Mouse (Mus musculus) cerebellum, adult 2 months (tissue): ENCODE data around the gene Ift81. TPM values are rescaled to one million over a fixed set of nuclear protein-coding genes. Genes with fewer than 3 reads are reported as not detected.

Experiments used
- DNase-seq, 2 experiments: peaks; one replicate each; pipeline ENCODE4 v3.0.0; 2021
- H3K27ac ChIP-seq: fragments of 200-500 bp; 2 replicates; pipeline ENCODE4 v1.5.1; 2012; ENCODE audit warnings: low read length, control low read depth, inconsistent platforms; ENCODE audit not compliant: insufficient read depth
- H3K27me3 ChIP-seq: fragments of 200-500 bp; 2 replicates; pipeline ENCODE4 v1.6.1; 2012; ENCODE audit warnings: inconsistent platforms, mild to moderate bottlenecking, low read length, moderate library complexity; ENCODE audit not compliant: control insufficient read depth, insufficient read depth
- H3K4me1 ChIP-seq: fragments of 200-500 bp; 2 replicates; pipeline ENCODE4 v1.6.1; 2011; ENCODE audit warnings: low read length; ENCODE audit not compliant: control insufficient read depth, insufficient read depth
- H3K4me3 ChIP-seq: fragments of 200-500 bp; replicated peaks from 2 replicates; pipeline ENCODE3; 2011; ENCODE audit warnings: mild to moderate bottlenecking, low read depth, low read length, control low read depth; ENCODE audit not compliant: insufficient read depth
- CTCF ChIP-seq: fragments of 200-500 bp; IDR thresholded peaks from 2 replicates; pipeline ENCODE4 v1.5.1; 2011; ENCODE audit warnings: low read depth, mild to moderate bottlenecking, control low read depth, low read length, moderate library complexity, borderline replicate concordance; ENCODE audit not compliant: insufficient read depth
- POLR2A ChIP-seq: fragments of 200-500 bp; IDR thresholded peaks from 2 replicates; pipeline ENCODE4 v1.6.1; 2011; ENCODE audit warnings: low read length, control low read depth, borderline replicate concordance; ENCODE audit not compliant: insufficient read depth
- WGBS: fragments of 180-500 bp; shearing (Covaris S2); methylation state at CpG from one replicate; pipeline ENCODE4 v1.1.7; 2018; 5-methylcytosine and 5-hydroxymethylcytosine counted together
- polyA plus RNA-seq: library from polyadenylated mRNA; depleted of rRNA; stranded (reverse); fragments of >200 nt; gene quantifications from 2 replicates; pipeline ENCODE4 v1.2.3, GENCODE M21; 2012

The Ift81 gene
- polyA plus RNA-seq, 1 experiment, result 20.4 TPM

DNA sequence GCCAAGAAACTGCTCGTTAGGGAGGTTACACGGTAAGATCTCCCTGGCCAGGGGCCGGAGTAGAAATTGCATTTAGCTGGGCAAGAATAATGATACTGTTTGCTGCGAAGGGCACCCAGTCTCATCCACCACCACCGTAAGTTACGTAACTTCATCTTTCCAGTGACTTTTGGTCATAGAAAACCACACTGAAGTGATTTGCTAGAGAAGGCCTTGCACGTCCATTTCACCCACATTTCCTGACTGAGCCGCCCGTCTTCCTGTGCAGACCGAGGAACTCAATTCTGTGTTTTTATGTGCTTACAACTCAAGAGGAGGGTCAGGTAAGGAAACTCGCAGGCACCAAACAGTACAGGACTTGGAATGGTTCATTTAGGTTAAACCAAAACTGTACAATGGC, 76.2 kb downstream of the Ift81 start:
- H3K4me3 ChIP-seq, result no peak overlapping the region
- WGBS, result 96% methylated on average over 11 of the region's 11 CpGs
- H3K4me1 ChIP-seq, result no peaks in the 10 kb centered on the region
- H3K27ac ChIP-seq, result no peak overlapping the region
- TF ChIP-seq CTCF, result no peak
- TF ChIP-seq POLR2A, result no peak
- DNase-seq, result no peak
- H3K27me3 ChIP-seq, result no peaks in the 10 kb centered on the region

DNA sequence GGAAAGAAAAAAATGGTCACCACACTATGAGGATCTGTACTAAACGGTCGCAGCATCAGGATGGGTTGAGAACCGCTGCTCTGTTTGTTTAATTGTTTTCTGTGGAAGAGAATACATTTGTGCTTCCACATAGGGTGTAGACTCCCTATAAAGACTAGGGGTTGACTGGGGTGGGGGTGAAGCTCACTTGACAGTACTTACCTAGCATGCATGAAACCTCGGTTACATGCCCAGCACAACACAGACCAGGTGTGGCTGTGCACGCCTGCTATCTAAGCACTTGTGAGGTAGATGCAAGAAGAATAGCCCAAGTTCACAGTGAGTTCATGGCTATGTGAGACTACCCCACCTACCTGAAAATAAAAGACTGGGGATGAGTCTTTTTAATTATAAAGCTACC, 76.7 kb downstream of the Ift81 start:
- no peaks in the 10 kb centered on the region for H3K27me3 ChIP-seq
- WGBS, result 95% methylated on average over 5 of the region's 5 CpGs
- no peak overlapping the region for H3K4me3 ChIP-seq
- no peak for TF ChIP-seq POLR2A
- no peak for TF ChIP-seq CTCF
- H3K4me1 ChIP-seq, result no peaks in the 10 kb centered on the region
- no peak for DNase-seq
- H3K27ac ChIP-seq, result no peak overlapping the region

DNA sequence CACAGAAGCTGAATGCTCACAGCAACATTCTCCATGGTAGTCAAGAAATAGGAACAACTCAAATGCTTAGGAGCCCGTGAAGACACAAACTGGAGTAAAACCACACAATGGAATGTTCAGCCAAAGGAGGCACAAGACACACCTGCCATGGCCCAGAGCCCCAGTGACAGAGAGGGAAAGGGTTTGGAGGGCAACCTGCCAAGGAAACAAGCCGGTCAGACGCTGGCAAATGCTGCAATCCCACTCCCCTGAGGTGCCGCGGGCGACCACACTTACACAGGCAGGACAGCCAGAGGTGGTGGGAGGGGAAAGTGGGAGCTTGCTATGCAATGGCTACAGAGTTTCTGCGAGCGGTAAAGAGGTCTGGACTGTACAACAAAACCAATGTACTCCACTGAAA, 80.4 kb downstream of the Ift81 start:
- TF ChIP-seq POLR2A, result no peak
- TF ChIP-seq CTCF, result no peak
- Histone ChIP-seq H3K4me3 (no peak overlapping the region), H3K27ac (no peak overlapping the region), H3K4me1 (peaks cover 4% of the 10 kb centered on the region), H3K27me3 (no peaks in the 10 kb centered on the region)
- 31% methylated on average over 8 of the region's 8 CpGs for WGBS
- DNase-seq, result no peak

DNA sequence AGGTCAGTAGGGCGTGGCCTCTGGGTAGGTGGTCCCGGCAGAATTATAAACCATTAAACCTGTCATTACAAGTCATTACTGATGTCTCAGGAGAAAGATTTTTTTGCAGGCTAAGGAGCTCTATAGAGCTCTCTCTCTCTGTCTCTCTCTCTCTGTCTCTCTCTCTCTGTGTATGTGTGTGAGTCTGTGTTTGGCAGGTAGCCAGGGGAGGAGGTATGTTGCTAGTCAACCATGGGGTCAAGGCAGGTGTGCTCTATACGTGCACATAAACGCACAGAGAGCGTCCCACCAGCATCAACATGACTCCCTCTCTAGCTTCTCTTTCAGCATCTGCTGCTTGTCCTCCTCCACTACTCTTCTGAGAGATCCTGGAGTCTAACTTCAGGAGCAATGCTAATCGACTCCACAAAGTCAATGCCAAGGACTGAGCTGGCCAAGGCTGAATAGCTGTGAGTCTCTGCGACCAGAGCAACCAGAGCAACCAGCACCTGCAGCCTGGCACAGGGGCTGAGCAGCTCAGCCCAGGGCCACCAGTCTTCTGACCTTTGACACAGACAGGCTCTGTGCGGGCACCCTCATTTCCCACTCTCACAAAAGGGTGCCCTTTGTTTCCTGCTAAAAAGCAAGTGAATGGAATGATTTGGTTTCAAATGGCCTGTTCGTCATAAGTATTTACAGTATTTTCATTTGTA, 84.3 kb downstream of the Ift81 start:
- Histone ChIP-seq H3K27me3 (no peaks in the 10 kb centered on the region), H3K4me3 (no peak overlapping the region), H3K4me1 (peaks cover 8% of the 10 kb centered on the region), H3K27ac (no peak overlapping the region)
- TF ChIP-seq POLR2A (no peak), CTCF (no peak)
- WGBS, result 69% methylated on average over 9 of the region's 9 CpGs
- DNase-seq, result no peak

DNA sequence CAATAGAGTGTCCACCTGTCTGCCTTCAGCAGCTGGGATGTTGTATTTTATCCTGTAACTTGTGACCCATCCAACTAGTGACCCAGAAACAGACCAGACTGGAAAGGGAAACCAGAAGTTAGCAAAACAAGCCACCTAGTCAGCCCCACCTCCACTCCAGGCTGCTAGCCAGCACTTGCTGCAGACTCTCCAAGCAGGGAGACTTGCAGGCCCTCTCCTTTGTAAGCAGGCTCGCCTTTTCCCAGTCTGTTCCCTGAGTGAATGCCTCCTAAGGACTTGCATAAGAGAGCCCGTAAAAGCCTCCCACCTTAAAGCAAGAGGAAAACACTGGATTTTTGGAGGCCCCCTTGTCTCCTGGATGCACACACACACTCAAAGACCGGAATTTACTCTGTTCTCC, 85.0 kb downstream of the Ift81 start:
- H3K4me1 ChIP-seq, result peaks cover 8% of the 10 kb centered on the region
- no peak for TF ChIP-seq CTCF
- no peak for TF ChIP-seq POLR2A
- WGBS, result 68% methylated on average over 3 of the region's 3 CpGs
- no peak overlapping the region for H3K27ac ChIP-seq
- H3K27me3 ChIP-seq, result no peaks in the 10 kb centered on the region
- no peak overlapping the region for H3K4me3 ChIP-seq
- DNase-seq, result no peak

DNA sequence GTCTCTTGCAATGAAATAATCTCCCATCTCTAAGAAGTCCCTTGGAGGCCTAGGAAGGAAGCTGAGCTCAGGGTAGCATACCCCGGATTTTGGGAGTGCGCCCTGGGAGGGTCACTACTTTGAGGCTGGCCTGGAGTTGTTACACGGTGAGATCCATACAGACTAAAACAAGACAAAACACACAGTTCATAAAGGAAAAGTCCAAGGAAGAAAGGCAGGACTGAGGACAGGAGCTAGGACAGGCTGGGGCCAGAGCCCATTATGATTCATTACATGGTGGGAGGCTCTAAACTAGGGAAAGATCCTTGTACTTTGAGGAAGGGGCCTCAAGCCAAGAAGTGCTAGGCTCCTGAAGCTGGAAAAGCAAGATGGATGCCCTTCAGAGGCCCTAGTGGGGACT, 85.7 kb downstream of the Ift81 start:
- DNase-seq, result no peak
- WGBS, result 84% methylated on average over 3 of the region's 3 CpGs
- H3K4me1 ChIP-seq, result peaks cover 10% of the 10 kb centered on the region
- H3K27ac ChIP-seq, result no peak overlapping the region
- TF ChIP-seq POLR2A, result no peak
- no peak for TF ChIP-seq CTCF
- H3K27me3 ChIP-seq, result no peaks in the 10 kb centered on the region
- no peak overlapping the region for H3K4me3 ChIP-seq

DNA sequence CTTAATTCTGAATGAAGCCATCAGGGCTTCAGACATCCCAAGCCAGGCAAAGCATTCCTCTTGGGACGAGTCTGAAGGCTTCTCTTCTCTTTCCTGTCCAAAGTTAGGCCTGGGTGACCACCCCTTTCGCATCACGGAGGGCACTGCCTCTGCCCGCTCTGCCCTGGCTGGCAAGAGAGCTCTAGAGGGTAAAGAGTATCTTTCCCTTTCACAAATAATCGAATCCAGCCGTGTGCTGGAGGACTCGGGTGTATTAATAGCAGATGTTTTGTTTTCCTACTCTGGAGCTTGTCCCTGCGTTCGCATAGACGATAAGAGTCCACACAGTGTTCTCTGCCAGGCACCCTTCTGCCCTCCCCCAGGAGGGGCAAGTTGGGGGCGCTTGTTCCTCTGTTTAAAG, 86.6 kb downstream of the Ift81 start:
- H3K27me3 ChIP-seq, result no peaks in the 10 kb centered on the region
- no peak overlapping the region for H3K27ac ChIP-seq
- no peak overlapping the region for H3K4me3 ChIP-seq
- DNase-seq, result no peak
- peaks cover 10% of the 10 kb centered on the region for H3K4me1 ChIP-seq
- TF ChIP-seq CTCF, result no peak
- TF ChIP-seq POLR2A, result no peak
- WGBS, result 71% methylated on average over 11 of the region's 11 CpGs

DNA sequence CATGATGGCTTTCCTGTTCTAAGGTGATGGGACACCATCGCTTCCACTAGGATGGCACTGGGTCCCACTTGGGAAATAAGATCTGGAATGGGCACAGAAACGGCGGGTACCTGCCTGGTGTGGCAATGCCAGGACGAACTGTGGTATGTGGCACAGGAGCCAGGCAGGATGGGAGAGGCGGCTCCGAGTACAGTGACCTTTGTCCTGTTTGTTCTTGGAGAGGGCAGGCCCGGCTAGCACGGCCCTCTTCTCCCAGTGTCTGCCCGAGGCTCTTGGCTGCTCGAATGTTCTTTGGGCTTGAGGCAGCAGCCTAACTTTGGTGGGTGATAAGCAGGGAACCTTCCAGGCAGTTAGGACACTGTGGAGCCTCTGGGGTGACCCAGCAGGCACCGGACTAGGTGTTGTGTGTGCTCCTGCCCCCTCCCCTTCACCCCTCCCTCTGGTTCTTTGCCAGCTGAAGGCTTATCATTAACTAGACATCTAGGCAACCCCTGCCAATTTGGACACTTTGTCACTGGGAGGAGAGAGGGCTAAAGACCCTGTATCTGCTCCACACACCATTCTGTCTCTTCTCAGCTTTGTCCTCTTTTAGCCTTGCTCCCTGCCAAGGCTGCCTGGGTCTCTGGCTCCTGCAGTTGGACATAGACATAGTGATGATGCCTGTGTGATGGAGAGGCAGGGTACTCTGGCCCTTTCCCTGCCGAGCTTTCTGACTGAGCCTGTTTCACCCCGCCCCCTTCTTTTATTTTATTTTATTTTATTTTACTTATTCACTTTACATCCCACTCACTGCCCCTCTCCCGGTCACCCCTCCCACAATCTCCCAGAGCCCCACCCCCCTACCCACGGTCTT, 87.2 kb downstream of the Ift81 start:
- Histone ChIP-seq H3K27me3 (no peaks in the 10 kb centered on the region), H3K4me3 (no peak overlapping the region), H3K27ac (0 out of 2 replicates have a peak overlapping the region, but pooled peaks have one; percentile 27), H3K4me1 (peaks cover 10% of the 10 kb centered on the region)
- 66% methylated on average over 15 of the region's 15 CpGs for WGBS
- no peak for TF ChIP-seq CTCF
- TF ChIP-seq POLR2A, result no peak
- DNase-seq, result no peak
